Mouse (Mus musculus) erythroblast, adult 5-6 weeks (primary cell): ENCODE measurements around the gene Mylk. TPM values are rescaled to one million over a fixed set of nuclear protein-coding genes. Genes with fewer than 3 reads are reported as not detected.

Experiments
- ATAC-seq: replicated peaks from 2 replicates; pipeline ENCODE4 v1.8.0; 2016; ENCODE audit warnings: moderate number of reproducible peaks, mild to moderate bottlenecking, moderate TSS enrichment, inconsistent platforms; ENCODE audit not compliant: poor library complexity, low FRiP score, severe bottlenecking
- total RNA-seq, 2 experiments: library from RNA; stranded (forward) in 1 of 2; stranded (reverse) in 1 of 2; fragments of 150-400 nt in 1 of 2; fragments of 200-764, 138-1000 nt in 1 of 2; gene quantifications; 2 replicates each; pipeline versions ENCODE4 v1.2.3 to v1.2.4; 2015 to 2017; ENCODE audit warnings: low replicate concordance in 2 of 2

Gene Mylk
- total RNA-seq, 2 experiments from 2014 or later: 0.38 to 0.85 TPM

DNA sequence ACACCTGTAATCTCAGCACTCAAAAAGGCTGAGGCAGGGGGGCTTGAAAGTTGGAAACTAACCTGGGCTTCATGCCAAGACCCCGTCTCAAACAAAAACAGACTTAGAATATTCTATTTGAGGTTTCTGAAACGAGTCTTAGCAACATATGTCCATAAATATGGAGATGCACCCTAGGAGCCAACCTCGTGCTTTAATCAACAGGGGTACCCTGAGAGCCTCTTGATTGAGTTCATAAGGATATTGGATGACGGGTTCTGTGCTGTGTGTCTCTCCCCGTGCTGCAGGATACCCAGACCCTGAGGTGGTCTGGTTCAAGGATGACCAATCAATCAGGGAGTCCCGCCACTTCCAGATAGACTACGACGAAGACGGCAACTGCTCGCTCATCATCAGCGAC, 255.0 kb downstream of the Mylk start:
- no peak for ATAC-seq

DNA sequence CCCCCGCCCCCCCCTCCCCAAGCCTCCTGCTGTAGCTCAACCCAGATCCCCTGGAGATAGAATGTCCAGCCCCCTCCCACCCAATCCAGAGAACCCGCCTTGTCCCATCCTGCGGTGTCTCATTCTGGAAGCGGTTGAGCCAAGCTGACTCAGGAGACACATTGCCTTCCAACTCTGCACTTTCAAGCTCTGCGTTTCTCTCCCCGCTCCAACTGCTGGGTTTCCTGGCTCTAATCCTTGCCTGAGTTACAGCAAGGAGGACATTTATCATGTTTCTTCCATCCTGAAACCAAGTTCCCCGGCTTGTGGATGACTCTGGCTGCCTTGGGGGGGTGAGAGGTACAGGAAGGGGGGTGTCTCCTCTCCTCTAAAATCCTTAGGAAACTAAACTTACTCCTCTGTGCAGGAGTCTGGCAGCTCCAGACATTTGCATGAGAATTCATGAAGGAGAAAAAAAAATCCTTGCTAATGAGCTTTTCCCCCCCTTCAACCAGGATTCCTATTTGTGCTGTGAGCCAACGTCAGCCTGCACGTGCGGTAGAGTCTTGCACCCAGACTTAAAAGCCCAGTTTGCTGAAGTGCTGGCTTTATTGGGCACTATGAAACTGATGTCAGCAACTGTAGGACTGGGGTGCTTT, 256.0 kb downstream of the Mylk start:
- ATAC-seq: no peak

DNA sequence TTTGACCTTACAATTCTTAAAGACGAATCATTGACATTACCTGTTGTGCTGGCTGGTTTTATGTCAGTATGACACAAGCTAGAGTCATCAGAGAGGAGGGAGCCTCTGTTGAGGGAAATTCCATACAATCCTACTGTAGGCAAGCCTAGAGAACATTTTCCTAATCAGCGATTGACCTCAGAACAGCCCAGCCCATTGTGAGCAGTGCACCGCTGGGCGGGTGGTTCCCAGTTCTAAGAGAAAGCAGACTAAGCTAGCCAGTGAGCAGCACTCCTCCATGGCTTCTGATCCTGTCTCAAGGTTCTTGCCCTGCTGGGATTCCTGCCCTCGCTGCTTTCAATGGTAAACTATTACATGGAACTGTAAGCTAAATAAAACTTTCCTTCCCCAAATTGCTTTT, 259.3 kb downstream of the Mylk start:
- no peak for ATAC-seq

DNA sequence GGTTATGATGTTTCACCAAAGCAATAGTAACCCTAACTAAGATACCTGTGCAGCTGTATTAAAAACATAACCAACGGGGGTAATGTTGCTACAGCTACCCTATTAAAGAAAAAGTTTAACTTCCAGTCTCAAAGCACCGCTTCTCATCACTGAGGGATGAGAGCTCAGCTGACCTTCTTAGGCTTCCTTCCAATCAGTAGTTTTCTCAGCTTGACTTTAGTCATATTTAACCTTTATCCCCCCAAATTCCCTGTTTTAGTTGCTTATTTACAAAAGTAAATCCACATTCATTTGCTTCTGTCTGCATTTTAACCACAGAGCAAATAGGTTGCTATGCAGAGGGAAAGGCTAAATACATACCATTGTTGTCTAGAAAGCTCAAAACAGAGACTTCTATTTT, 259.7 kb downstream of the Mylk start:
- ATAC-seq: no peak

DNA sequence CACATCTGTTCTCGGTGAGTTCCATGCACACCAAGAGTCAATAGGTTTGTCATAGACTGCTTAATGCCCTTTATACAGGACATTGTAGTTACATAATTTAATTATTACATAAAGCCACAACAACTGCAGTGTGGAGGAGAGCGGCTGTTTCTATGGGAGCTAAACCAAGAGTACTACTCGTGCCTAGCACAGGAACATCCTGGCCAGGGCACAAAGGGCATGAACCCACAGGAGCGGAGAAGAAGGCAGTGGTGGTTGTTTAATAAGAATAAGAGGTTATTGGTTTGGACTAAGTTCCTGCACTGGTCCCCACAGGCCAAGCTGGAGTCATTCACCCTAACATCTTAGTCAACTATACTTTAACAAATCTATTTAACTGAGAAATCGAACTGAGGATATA, 261.2 kb downstream of the Mylk start:
- no peak for ATAC-seq

DNA sequence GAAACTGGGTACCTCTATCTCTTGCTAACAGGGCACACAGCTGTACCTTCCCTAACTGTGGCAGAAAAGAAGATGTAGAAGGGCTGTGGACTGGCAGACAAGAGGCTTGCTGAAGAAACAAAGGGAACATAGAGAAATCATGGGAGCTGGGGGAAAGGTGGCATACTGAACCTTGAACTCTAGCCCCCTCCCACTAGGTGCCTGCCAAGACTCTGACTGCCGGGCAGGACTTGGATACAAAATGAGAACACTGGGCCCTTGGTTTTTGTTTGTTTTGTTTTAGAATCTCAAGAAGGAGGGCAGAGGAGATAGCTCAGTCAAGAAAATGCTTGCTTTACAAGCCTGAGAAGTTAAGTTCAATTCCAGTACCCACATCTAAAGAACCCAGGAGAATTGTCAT, 262.4 kb downstream of the Mylk start:
- no peak for ATAC-seq

DNA sequence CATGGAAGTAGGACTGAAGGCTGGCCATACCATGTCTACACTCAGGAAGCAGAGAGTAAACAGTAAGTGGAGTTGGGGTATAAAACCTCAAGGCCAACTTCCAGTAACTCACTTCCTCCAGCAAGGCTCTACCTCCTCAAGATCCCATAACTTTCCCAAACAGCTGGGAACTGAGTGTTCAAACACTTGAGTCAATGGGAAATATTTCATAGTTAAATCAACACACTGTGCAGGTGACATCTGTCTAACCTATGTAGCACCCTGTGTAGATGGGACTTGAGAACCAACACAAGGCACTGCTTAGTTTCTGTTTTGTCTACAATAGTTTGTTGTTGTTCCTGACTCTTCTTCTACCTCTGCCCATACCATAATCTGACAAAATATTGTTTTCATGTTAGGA, 263.4 kb downstream of the Mylk start:
- ATAC-seq: no peak

DNA sequence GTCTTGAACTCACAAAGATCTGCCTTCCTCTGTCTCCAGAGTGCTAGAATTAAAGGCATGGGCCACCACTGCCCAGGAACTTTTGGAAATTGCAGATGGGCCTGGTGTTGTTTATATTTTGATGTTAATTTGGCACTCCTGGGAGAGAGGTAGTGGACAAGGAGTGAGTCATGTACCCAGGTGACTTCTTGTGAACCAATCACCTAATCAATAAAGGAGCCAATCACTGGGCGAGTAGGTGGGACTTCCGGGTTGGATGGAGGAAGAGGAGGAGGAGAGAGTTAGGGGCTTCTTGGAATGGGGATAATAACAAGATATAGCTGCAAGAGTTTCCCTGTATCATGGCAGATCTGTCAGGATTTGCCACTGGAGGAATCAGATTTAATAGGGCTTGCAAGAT, 268.5 kb downstream of the Mylk start:
- ATAC-seq: no peak

DNA sequence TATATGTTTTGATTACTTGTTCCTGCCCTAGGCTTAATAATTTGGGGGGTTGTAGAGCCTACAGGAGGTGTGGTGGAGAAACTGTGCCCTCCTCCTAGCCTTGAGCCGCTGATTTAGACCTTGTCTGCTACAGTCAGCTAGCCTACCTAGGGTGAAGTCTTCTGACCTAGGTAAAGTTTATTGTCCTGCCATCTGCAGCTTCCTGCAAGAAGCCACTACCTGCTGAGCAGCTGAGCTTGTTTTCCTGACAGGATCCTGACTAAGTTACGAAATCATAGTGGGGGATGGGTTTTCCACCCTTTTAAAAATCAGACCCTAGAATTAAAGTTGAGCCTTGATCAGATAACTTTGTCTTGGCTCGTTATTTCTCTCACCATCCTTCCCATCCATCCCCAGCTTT, 271.5 kb downstream of the Mylk start:
- no peak for ATAC-seq

DNA sequence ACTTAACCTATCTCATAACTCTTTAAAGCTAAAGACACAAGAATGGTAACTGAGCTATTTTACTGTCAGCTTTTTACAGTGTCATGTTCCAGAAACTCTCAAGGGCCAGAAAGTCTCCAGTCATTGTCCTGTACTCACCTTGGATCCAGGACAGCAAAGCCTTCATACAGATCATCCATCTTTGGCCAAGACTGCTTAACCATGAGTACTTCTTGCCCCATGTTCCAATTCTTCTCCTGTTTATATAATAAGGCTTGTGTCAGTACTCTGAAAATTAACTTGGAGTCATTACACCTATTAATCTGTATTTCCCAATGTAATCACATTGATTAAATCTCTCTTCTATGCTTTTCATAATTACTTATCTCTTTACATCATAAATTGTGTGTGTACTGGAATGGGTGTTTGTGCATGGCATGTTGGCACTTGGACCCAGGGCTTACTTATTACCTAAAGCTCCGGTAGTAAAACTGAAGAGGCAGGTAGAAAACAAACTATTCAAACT, 273.5 kb downstream of the Mylk start:
- ATAC-seq: no peak

DNA sequence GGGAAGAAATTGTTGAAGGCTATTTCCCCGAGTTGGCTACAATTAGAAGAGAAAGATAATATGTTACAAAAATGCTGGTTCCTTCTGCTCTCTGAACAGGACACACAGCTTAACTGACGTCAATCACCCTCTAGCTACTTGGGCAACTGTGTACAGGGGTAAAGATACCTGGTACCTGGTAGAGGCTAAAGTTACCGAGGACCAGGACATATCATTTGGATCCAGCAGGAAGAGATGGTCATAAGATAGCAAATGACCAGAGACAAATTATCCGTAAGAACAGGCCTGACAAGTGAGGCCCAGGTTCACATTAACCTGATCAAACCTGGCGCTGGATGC, 276.9 kb downstream of the Mylk start:
- ATAC-seq: 0 out of 2 replicates have a peak, but pooled peaks have one; percentile 16

DNA sequence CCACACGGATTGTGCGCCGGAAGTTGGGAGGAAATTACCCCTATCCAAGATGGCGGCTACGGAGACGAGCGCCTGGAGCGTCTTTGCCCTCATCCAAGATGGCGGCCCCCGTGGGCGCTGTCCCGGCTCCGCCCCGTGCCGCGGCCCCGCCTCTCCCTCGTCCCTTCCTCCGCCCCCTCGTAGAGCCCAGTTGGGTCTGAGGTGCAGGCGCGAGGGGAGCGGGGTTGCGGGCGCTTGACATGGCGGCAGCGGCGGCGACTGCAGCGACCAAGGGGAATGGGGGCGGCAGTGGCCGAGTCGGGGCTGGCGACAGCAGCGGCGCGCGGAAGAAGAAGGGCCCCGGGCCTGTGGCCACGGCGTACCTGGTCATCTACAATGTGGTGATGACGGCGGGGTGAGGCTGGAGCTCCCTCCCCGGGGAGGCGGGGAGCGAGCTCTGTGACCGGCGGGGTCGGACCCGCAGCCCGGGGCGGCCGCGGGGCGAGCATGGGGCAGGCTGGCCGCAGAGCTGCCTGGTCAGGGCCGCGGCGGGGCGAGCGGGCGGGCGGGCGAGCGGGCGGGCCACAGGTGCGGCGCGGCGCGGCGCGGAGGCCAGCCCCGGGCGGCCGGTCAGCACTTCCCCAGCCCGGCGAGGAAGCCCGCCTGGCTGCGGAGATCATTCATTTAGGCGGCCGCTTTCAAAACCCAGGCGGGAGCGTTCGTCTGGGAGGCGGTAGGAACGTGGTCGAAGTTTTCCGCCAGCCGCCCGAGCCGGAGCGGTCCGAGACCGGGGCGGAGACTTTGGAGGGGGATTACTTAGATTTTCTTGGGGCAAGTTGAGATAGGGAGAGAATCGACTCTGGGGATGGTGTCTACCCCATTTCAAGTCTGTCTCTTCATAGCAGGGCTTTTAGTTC, 277.5 kb downstream of the Mylk start, which contains the start of gene Hacd2:
Gene Hacd2 (plus strand): TSS at position 187 of the 896 bp plus-strand sequence.
- peak; percentile 99 for ATAC-seq

DNA sequence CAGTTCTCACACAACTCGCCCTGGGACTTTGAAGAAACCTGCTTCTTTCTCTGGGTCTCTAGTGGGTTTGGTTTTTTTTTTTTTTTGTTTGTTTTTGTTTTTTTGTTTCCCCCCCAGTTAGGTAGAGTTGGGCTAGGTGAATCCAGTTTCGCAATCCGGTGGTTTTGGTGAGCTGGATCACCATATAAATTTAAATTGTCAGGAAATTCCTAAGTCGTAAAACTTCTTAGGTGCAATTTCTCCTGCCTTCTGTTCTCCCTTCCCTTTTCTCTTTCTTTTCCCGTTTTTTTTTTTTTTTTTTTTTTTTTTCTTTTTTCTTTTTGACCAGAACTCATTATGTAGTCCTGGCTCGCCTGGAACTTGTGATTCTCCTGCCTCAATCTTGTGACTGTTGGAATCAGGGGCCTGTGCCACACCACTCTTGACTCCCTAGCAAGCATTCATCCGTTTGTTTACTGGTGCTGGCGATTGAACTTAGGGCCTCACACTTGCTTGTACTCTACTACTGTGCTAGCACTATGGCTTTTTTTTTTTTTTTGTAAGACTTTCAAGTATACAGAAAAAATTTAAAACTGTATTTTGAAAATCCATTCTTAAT, 278.2 kb downstream of the Mylk start:
- ATAC-seq: no peak

DNA sequence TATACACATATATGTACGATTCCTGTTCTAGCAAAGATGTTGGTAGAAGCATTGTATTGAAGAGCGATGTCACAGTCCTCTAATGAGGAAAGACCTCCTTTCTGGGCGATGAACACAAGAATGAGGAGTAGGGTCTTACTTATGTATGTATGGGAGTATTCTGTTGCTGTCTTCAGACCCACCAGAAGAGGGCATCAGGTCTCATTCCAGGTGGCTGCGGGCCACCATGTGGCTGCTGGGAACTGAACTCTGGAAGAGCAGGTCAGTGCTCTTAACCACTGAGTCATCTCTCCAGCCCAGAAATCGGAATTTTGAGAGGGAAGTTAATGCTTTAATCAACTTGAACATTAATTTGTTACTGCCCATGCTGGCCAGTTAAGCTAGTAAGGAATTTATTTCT, 279.3 kb downstream of the Mylk start:
- no peak for ATAC-seq

DNA sequence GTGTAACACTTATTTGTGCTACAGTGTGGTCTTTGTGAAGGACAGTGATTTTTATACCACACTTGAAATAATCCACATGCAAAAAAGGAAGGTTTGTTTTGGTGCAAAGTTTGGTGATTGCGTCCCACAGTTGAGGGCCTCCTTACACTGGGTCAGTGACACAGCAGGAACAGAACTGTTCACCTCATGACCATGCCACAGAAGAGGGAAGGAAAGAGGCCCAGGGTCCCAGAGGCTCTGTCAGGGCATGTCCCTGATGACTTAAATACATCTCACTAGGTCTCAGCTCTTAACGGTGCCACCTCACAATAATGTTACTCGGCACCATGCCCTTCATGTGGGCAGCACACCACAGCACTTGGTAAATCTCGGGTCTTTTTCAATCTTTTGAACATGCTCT, 280.3 kb downstream of the Mylk start:
- no peak for ATAC-seq

DNA sequence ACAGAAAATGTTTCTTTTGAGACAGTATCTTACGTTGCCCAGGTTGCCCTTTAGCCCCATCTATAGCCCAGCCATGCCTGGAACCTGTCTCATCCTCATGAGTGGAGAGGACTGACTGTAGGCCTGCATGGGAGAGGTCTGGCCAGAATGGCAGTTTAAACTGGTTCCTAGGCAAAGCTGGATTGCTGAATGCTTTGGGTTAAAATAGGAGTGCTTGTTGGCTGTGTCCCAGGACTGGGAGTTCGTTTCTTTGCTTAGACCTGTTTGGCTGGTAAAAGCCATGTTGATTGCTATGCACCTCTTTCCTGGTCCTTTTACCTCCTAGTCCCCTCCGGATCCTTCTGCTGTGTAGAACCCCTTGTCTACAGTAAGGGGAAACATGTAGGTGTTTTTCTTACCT, 288.2 kb downstream of the Mylk start:
- no peak for ATAC-seq

DNA sequence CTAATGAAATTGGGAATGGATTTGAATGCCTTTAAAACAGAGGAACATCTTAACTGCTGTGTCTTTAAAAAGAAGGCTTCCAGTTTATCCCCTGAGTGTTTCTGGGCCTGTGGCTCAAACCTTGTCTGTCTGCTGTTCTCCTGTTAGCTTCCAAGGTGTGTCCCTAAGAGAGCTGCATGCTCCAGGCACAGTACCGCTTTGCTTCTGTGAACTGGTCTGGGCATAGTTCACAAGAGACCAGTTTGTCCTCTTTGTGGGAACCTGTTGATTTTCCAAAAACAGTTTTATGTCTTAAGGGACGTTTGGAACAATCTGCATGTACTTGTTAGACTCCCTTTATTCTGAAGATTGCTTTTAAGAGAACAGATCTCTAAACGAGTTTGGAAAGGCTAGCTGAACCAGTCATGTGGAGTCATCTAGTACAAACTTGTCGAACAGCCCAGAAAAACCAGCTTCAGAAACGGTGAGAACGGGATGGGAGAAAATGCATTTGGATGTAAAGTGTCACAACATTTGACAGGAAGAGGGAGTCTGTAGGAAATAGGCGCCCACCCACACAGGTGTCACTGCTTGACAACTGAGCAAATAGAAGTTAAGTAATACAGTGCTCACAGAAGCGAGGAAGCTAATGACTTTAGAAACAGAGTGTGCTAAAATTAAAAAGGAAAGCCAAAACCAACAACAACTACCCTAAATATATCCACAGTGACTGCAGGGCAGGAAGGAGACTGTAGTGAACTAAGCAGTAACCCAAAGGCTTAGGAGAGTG, 289.0 kb downstream of the Mylk start:
- ATAC-seq: no peak

DNA sequence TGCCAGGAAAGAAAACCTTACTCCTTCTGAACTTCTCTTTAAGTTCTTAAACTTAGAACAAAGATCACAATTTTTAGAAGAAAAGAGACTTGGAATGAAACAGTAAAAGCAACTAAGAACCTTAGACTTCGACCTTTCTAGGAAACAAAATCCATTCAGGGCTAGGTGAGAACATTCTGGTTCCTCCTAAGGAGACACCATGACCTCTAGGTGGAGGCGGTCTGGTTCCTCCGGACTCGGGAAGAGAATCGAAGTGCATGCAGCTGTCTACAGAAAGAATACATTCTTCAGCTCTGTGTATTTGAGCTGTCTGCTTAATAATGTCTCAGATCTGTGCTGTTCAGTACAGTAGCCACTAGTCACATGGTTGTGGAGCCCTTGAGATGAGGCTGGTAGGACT, 290.0 kb downstream of the Mylk start:
- ATAC-seq: no peak

DNA sequence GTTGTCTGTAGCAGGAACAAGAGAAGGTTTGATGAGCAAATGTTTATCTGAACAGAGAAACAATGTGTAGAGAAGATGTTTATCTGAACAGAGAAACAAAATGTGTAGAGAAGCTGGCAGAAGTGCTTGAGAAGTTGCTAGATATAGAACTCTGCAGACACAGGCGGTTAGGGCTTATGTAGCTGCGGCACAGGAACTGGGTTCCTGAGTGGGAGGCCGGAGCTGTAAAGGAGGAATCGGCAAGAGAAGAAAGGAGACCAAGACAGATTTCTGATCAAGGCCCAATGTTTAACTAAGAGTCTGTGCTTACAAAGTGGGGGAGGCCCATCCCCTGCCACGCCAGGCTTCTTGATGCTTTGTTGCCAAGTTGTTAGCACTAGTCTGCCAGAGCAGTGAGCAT, 291.7 kb downstream of the Mylk start:
- ATAC-seq: no peak

DNA sequence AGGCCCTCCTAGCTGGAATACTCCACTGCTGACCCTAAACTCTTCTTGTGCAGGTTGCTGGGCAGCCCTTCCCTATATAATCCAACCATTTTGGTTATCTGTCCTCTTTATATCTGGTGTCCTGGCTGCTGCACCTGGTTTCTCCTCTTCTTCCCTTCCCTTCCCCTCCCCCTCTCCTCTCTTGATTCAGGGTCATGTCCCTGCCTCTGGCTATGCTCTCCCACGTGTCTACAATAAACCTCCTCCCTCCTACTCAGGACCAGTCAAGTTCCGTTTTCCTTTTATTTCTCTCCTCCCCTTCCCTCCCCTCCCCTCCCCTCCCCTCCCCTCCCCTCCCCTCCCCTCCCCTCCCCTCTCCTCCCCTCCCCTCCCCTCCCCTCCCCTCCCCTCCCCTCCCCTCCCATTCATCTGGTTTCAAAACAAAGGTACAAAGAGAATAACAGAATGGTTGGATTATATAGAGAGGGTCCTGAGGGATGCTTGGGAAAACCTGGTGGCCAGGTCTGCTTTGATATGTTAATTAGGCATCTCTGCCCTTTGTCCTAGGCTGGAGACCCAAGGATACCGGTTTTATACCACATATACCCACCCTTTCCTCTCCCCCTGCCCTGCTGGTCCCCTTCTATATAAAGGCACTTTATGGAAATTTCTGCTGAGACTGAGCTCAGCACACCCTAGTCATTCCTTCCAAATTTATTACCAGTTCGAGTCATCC, 293.5 kb downstream of the Mylk start:
- ATAC-seq: no peak
